Mouse (Mus musculus): ENCODE data around the gene Gm32742. TPM values are rescaled to one million over a fixed set of nuclear protein-coding genes. Genes with fewer than 3 reads are reported as not detected.

Gene Gm32742
- polyA plus RNA-seq (2017; shearing (Covaris generic)) = under 1 TPM in 1 of 2 experiments, not detected in 1; 0.04 TPM

DNA sequence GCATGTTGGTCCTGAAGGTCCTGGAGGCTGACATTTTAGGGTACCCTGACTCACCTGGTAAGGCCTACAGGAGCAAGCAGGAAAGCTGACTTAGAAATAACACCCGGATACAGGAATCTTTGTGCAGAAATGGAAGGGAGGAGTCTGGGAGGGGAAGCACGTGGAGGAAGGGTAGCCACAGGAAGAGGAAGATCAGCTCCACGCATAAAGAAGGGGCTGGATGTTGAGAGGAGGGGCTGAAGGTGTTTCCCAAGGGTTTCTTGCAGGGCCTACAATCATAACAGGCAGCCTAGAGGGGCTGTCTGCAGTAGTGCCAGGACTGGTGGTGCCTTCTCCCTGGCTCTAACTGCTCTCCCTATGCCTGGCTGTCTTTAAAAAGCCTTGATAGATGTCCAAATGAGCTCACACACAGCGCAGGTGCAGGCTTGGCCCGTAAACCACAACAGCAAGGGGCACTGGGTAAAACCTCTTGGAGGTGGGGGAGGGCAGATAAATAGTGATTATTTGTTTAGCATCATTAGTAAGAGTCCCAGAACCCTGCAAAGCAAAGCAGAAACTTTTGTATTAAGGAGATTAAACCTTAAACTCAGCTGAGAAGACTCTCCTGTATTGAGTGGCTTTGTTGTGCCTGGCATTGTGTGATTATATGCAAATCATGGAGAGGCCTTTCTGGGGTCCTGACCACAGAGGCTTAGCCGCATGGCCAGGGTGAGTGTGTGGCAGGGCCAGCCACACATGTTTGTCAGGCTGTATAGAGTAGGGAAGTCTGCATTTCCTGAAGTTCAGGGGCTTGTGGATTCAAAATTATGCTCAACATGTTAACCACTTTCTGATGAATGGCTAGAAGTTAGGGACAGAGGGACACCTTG is at the start of gene Gm32742:
TSS of gene Gm32742 (minus strand) at position 206 of the 869 bp plus-strand sequence.

DNA sequence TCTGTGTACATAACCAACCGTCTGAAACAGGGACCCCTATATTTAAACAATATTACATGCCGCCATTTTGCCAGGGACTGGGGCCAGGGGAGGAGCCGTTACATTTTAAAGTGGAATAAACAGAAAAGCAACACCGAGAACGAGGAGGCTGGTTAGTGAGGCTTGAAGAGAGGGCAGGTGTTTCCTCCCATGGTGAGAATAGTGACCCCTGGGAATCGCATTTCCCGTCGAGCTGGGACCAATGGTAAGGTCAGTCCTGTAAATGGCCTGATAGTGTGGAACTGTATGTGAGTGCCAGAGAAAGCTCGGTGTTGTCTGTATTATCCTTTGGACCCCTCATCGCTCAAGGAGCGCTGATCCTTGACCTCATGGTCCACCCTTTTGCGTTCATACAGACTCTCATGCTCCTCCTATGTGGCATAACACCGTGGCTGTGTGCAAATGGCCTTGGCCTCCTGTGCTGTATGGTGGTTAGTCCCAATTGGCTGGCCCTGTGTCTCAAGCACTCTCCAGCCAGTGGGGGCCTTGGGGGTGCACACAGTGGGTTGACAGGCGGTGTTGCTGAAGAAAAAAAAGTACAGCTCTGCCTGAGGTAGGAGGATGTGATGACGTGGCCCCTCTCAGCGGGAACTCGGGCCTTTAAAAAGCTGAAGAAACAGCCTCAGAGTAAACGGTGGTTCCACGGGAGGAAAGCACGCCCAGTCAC is 47.9 kb upstream of the Gm32742 start, which contains the start of gene Pou2af1:
TSS of gene Pou2af1 (plus strand) at position 686 of the 706 bp plus-strand sequence.

DNA sequence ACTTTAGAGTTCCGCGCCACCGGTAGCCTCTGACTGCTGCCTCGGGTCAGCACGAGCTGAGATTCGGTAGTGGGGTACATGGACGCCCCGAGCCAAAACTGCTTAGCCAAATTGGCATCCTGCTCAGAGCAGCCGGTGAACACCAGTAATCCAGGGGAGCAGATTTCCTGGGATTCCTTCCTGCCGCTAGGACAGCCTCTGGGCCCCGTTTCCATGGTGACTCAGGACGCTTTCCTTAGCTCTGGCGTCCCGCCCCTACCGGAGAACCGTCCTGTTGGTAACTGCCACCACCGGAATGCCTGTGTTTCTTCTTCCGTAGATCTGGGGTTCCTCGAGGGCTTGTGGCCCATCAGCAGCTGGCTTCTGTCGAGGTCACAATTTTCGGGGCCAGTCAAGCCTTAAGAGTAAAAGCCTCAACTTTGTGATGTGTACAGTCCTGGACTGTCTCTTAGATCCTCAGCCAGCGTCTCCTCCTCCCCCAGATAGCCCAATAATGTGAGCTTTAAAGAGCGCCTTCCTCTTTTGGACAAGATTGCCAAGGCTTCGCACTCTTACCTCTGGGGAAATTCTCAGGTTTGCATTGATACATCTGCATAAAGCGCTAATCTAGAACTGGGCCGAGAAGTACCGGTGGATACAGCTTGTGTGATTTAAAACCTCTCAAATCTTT is 63.4 kb downstream of the Gm32742 start, which contains the start of gene 4833427G06Rik:
TSS of gene 4833427G06Rik (minus strand) at position 323 of the 670 bp plus-strand sequence.

Other genes starting within 250 kb of the Gm32742 start
- gene Sik2, start 156.4 kb downstream of the Gm32742 start, polyA plus RNA-seq (2017; shearing (Covaris generic)) = 10 to 100 TPM; 30.7 to 32.1 TPM
- gene Btg4, start 104.6 kb downstream of the Gm32742 start, polyA plus RNA-seq (2017; shearing (Covaris generic)) = under 1 TPM in 1 of 2 experiments, not detected in 1; 0.81 TPM
- 1 to 10 TPM in 1 of 2 experiments, not detected in 1; 1.4 TPM for gene Layn, start 88.4 kb downstream of the Gm32742 start, polyA plus RNA-seq (2017; shearing (Covaris generic))
- gene 4833427G06Rik, start 63.4 kb downstream of the Gm32742 start, polyA plus RNA-seq (2017; shearing (Covaris generic)) = not detected
- 1 to 10 TPM; 2.5 to 8.1 TPM for gene Pou2af1, start 48.2 kb upstream of the Gm32742 start, polyA plus RNA-seq (2017; shearing (Covaris generic))
- not detected for gene Colca2, start 113.1 kb upstream of the Gm32742 start, polyA plus RNA-seq (2017; shearing (Covaris generic))
- gene 1810046K07Rik, start 163.4 kb upstream of the Gm32742 start, polyA plus RNA-seq (2017; shearing (Covaris generic)) = under 1 TPM in 1 of 2 experiments, not detected in 1; 0.26 TPM